Mouse (Mus musculus) CH12.LX (cell line): ENCODE measurements around the gene Myh2. TPM values are rescaled to one million over a fixed set of nuclear protein-coding genes. Genes with fewer than 3 reads are reported as not detected.

Experiments
- DNase-seq: peaks from one replicate; pipeline ENCODE4 v3.0.0-alpha.2; 2013; ENCODE audit errors: extremely low read depth
- H3K27ac ChIP-seq: 2 replicates; pipeline ENCODE4 v1.5.1; 2012; ENCODE audit warnings: low read depth, mild to moderate bottlenecking, control low read depth, moderate library complexity; ENCODE audit not compliant: insufficient read depth
- H3K27me3 ChIP-seq: replicated peaks from 2 replicates; pipeline ENCODE3; 2012; ENCODE audit warnings: inconsistent platforms
- H3K36me3 ChIP-seq, 2 experiments: replicated peaks in 1 of 2; 2 replicates each; pipeline versions ENCODE3 to v1.6.1; 2012; ENCODE audit warnings: inconsistent platforms in 1 of 2, low read length in 1 of 2, mild to moderate bottlenecking in 1 of 2, mixed read lengths in 1 of 2, moderate library complexity in 1 of 2; ENCODE audit not compliant: control insufficient read depth in 1 of 2, insufficient read depth in 1 of 2
- H3K4me1 ChIP-seq, 2 experiments: 2 replicates each; pipeline ENCODE4 v1.6.1; 2012; ENCODE audit warnings: inconsistent platforms in 1 of 2, moderate library complexity in 1 of 2; ENCODE audit not compliant: insufficient read depth in 2 of 2, control insufficient read depth in 1 of 2
- H3K4me2 ChIP-seq: 2 replicates; pipeline ENCODE4 v1.6.1; 2012; ENCODE audit warnings: low read depth, mild to moderate bottlenecking, control low read depth; ENCODE audit not compliant: poor library complexity, insufficient read depth, severe bottlenecking
- H3K4me3 ChIP-seq, 3 experiments: fragments of 150-350 bp in 1 of 3; sonication (generic) in 1 of 3; replicated peaks in 1 of 3; 2 replicates each; pipeline versions ENCODE3 to v1.5.1; 2011 to 2012; ENCODE audit warnings: low read depth in 2 of 3, low read length in 2 of 3, mild to moderate bottlenecking in 2 of 3, moderate library complexity in 2 of 3, control low read depth in 1 of 3, improper control_type of control experiment in 1 of 3, inconsistent platforms in 1 of 3, mixed read lengths in 1 of 3; ENCODE audit not compliant: poor library complexity in 1 of 3
- H3K79me2 ChIP-seq: replicated peaks from 2 replicates; pipeline ENCODE4 v1.6.1; 2012; ENCODE audit warnings: mild to moderate bottlenecking, moderate library complexity; ENCODE audit not compliant: control insufficient read depth, poor library complexity, insufficient read depth, severe bottlenecking; ENCODE audit errors: extremely low read depth
- H3K9ac ChIP-seq: 2 replicates; pipeline ENCODE4 v1.6.1; 2012; ENCODE audit warnings: low read depth, mild to moderate bottlenecking, control low read depth, moderate library complexity; ENCODE audit not compliant: insufficient read depth
- H3K9me3 ChIP-seq: replicated peaks from 2 replicates; pipeline ENCODE3; 2012; ENCODE audit warnings: low read length, inconsistent platforms, mixed read lengths
- BHLHE40 ChIP-seq: IDR thresholded peaks from 2 replicates; pipeline ENCODE4 v1.6.1; 2011; ENCODE audit warnings: mild to moderate bottlenecking, low read depth, low read length, improper control_type of control experiment
- CHD1 ChIP-seq: IDR thresholded peaks from 2 replicates; pipeline ENCODE4 v1.6.1; 2012; ENCODE audit warnings: low read depth, low read length, improper control_type of control experiment, inconsistent platforms
- CHD2 ChIP-seq: IDR thresholded peaks from 2 replicates; pipeline ENCODE4 v1.6.1; 2011; ENCODE audit warnings: low read length, improper control_type of control experiment
- CTCF ChIP-seq, 2 experiments: IDR thresholded peaks in 1 of 2; conservative IDR thresholded peaks in 1 of 2; 2 replicates each; pipeline ENCODE4 v1.5.1; 2011 to 2012; ENCODE audit warnings: low read depth in 2 of 2, low read length in 2 of 2, improper control_type of control experiment in 1 of 2, inconsistent platforms in 1 of 2, mild to moderate bottlenecking in 1 of 2, moderate library complexity in 1 of 2
- E2F4 ChIP-seq: IDR thresholded peaks from 2 replicates; pipeline ENCODE4 v1.6.1; 2011; ENCODE audit warnings: low read depth, low read length, improper control_type of control experiment; ENCODE audit not compliant: insufficient replicate concordance
- ELF1 ChIP-seq: IDR thresholded peaks from 2 replicates; pipeline ENCODE4 v1.6.1; 2014; ENCODE audit warnings: low read depth, mild to moderate bottlenecking, inconsistent platforms, low read length, improper control_type of control experiment
- EP300 ChIP-seq: IDR thresholded peaks from 2 replicates; pipeline ENCODE4 v1.6.1; 2011; ENCODE audit warnings: low read length, improper control_type of control experiment
- ETS1 ChIP-seq: conservative IDR thresholded peaks from 2 replicates; pipeline ENCODE4 v1.6.1; 2012; ENCODE audit warnings: low read depth, mild to moderate bottlenecking, inconsistent platforms, low read length, improper control_type of control experiment, moderate library complexity
- GABPA ChIP-seq: IDR thresholded peaks from 2 replicates; pipeline ENCODE4 v1.6.1; 2012; ENCODE audit warnings: low read depth, low read length, improper control_type of control experiment, inconsistent platforms; ENCODE audit not compliant: insufficient replicate concordance
- IRF4 ChIP-seq: IDR thresholded peaks from 2 replicates; pipeline ENCODE4 v1.6.1; 2014; ENCODE audit warnings: low read depth, mild to moderate bottlenecking, inconsistent platforms, low read length, improper control_type of control experiment
- JUN ChIP-seq: IDR thresholded peaks from 2 replicates; pipeline ENCODE4 v1.6.1; 2011; ENCODE audit warnings: low read depth, mild to moderate bottlenecking, low read length, improper control_type of control experiment, moderate library complexity; ENCODE audit not compliant: insufficient read depth
- JUND ChIP-seq: conservative IDR thresholded peaks from 2 replicates; pipeline ENCODE4 v1.6.1; 2011; ENCODE audit warnings: low read depth, low read length, improper control_type of control experiment
- KAT2A ChIP-seq: IDR thresholded peaks from 2 replicates; pipeline ENCODE4 v1.6.1; 2012; ENCODE audit warnings: low read length, improper control_type of control experiment, inconsistent platforms; ENCODE audit not compliant: insufficient replicate concordance
- MAFK ChIP-seq: IDR thresholded peaks from 2 replicates; pipeline ENCODE4 v1.6.1; 2011; ENCODE audit warnings: low read length, improper control_type of control experiment; ENCODE audit not compliant: insufficient replicate concordance
- MAX ChIP-seq: IDR thresholded peaks from 2 replicates; pipeline ENCODE4 v1.6.1; 2011; ENCODE audit warnings: low read length, improper control_type of control experiment
- MAZ ChIP-seq: IDR thresholded peaks from 2 replicates; pipeline ENCODE4 v1.6.1; 2012; ENCODE audit warnings: low read depth, mild to moderate bottlenecking, inconsistent platforms, low read length, improper control_type of control experiment, moderate library complexity
- MXI1 ChIP-seq: IDR thresholded peaks from 2 replicates; pipeline ENCODE4 v1.6.1; 2011; ENCODE audit warnings: mild to moderate bottlenecking, low read depth, low read length, improper control_type of control experiment
- MYC ChIP-seq: IDR thresholded peaks from 2 replicates; pipeline ENCODE4 v1.6.1; 2011; ENCODE audit warnings: low read depth, mild to moderate bottlenecking, improper control_type of control experiment, low read length
- NELFE ChIP-seq: IDR thresholded peaks from 2 replicates; pipeline ENCODE4 v1.6.1; 2011; ENCODE audit warnings: low read depth, low read length, improper control_type of control experiment
- NRF1 ChIP-seq: IDR thresholded peaks from 2 replicates; pipeline ENCODE4 v1.6.1; 2014; ENCODE audit warnings: low read depth, mild to moderate bottlenecking, inconsistent platforms, low read length, improper control_type of control experiment, moderate library complexity
- PAX5 ChIP-seq: IDR thresholded peaks from 2 replicates; pipeline ENCODE4 v1.6.1; 2012; ENCODE audit warnings: low read length, inconsistent platforms, mixed read lengths
- POLR2A ChIP-seq: IDR thresholded peaks from 2 replicates; pipeline ENCODE4 v1.6.1; 2011; ENCODE audit warnings: low read depth, mild to moderate bottlenecking, improper control_type of control experiment, low read length
- POLR2AphosphoS2 ChIP-seq: IDR thresholded peaks from 2 replicates; pipeline ENCODE4 v1.6.1; 2011; ENCODE audit warnings: low read depth, low read length, improper control_type of control experiment
- RCOR1 ChIP-seq: conservative IDR thresholded peaks from 2 replicates; pipeline ENCODE4 v1.6.1; 2012; ENCODE audit warnings: low read depth, mild to moderate bottlenecking, inconsistent platforms, low read length, improper control_type of control experiment
- SIN3A ChIP-seq: IDR thresholded peaks from 2 replicates; pipeline ENCODE4 v1.6.1; 2012; ENCODE audit warnings: low read length, improper control_type of control experiment, inconsistent platforms
- SMC3 ChIP-seq: IDR thresholded peaks from 2 replicates; pipeline ENCODE4 v1.6.1; 2011; ENCODE audit warnings: low read depth, low read length, improper control_type of control experiment
- TCF12 ChIP-seq: IDR thresholded peaks from 2 replicates; pipeline ENCODE4 v1.6.1; 2014; ENCODE audit warnings: low read depth, mild to moderate bottlenecking, inconsistent platforms, low read length, improper control_type of control experiment
- UBTF ChIP-seq: IDR thresholded peaks from 2 replicates; pipeline ENCODE4 v1.6.1; 2012; ENCODE audit warnings: low read depth, mild to moderate bottlenecking, inconsistent platforms, low read length, improper control_type of control experiment, moderate library complexity
- USF1 ChIP-seq: IDR thresholded peaks from 2 replicates; pipeline ENCODE4 v1.6.1; 2014; ENCODE audit warnings: low read depth, mild to moderate bottlenecking, inconsistent platforms, low read length, improper control_type of control experiment
- USF2 ChIP-seq: conservative IDR thresholded peaks from 2 replicates; pipeline ENCODE4 v1.6.1; 2011; ENCODE audit warnings: low read depth, low read length, improper control_type of control experiment
- ZC3H11A ChIP-seq: IDR thresholded peaks from 2 replicates; pipeline ENCODE4 v1.6.1; 2012; ENCODE audit warnings: low read depth, mild to moderate bottlenecking, inconsistent platforms, low read length, improper control_type of control experiment
- ZMIZ1 ChIP-seq: IDR thresholded peaks from 2 replicates; pipeline ENCODE4 v1.6.1; 2012; ENCODE audit warnings: low read depth, mild to moderate bottlenecking, inconsistent platforms, low read length, improper control_type of control experiment
- dilution Hi-C: fragments of 300-500 bp; cut with MboI; formaldehyde crosslinking; loops from 2 replicates; pipeline ENCODE4 v1.14.3; 2020; ENCODE audit warnings: low sequenced_read_pairs; ENCODE audit not compliant: extremely low pct_unique_long_range_greater_than_20kb, extremely low pct_ligation_motif_present
- in situ Hi-C: fragments of 300-500 bp; cut with MboI; formaldehyde crosslinking; loops from 3 replicates; pipeline ENCODE4 v1.14.3; 2019; ENCODE audit warnings: low sequenced_read_pairs, low pct_ligation_motif_present, low pct_unique_long_range_greater_than_20kb, mixed read lengths
- polyA plus RNA-seq: library from polyadenylated mRNA; unstranded; fragments of >175 nt; gene quantifications from 2 replicates; pipeline ENCODE4 v1.2.1, GENCODE M21; 2012; ENCODE audit warnings: low read depth; ENCODE audit not compliant: insufficient read length
- total RNA-seq, 2 experiments: library from RNA; depleted of rRNA; stranded (reverse); fragments of 300-350 nt in 1 of 2; fragments of >200 nt in 1 of 2; gene quantifications; 2 replicates each; pipeline ENCODE4 v1.2.3; 2012 to 2014

The Myh2 gene
- total and polyA plus RNA-seq, 3 experiments, result 0.04 to 0.08 TPM; not detected in 1

DNA sequence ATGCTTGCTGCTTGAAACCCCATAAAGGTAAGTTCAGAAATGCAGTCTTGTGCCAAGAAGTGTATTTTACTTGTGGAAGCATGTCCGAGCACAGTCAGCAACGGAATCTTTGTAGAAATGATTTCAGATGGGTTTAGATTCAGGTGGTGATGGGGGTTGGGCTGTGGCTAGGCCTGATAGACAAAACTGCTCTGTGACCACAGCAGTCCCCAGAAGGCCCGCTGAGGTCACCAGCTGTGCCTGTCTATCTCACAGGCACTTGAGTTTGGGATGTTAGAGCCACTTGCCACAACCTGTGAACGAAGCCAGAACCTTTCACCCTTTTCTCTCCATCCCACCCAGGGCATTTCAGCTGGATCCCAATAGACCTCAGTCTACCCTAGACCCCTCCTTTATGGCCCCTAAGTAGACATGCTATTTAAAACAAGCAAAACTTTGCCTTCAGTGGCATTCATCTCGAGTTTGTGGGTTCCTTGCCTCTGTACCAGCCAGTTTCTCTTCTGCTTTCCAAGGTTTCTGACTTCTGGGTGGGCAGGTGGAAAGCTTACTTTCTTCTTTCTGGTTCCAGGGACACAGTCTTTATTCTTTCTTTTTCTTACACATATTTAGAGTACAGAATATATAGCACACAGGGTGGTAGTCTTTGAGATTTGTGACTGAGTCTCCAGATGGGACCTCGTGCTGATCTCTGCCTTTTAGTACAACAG, 26.1 kb upstream of the Myh2 start (continued):
- TF ChIP-seq EP300, result peak; percentile 87
- no peak for TF ChIP-seq KAT2A
- TF ChIP-seq SMC3, result peak; percentile 28
- peak; percentile 85 for TF ChIP-seq POLR2A
- TF ChIP-seq MXI1, result peak; percentile 74
- TF ChIP-seq IRF4, result peak; percentile 81
- TF ChIP-seq PAX5, result no peak
- peak; percentile 32 for TF ChIP-seq JUN
- TF ChIP-seq NELFE, result no peak
- no peak; the same call in 1 of the 2 replicates for TF ChIP-seq JUND
- TF ChIP-seq MAX, result peak; percentile 69; the same call in 1 of the 2 replicates
- no peak for TF ChIP-seq NRF1
- TF ChIP-seq ZC3H11A, result no peak
- TF ChIP-seq USF1, result no peak
- TF ChIP-seq MYC, result peak; percentile 81
- TF ChIP-seq CHD1, result peak; percentile 97
- TF ChIP-seq MAZ, result peak; percentile 53

DNA sequence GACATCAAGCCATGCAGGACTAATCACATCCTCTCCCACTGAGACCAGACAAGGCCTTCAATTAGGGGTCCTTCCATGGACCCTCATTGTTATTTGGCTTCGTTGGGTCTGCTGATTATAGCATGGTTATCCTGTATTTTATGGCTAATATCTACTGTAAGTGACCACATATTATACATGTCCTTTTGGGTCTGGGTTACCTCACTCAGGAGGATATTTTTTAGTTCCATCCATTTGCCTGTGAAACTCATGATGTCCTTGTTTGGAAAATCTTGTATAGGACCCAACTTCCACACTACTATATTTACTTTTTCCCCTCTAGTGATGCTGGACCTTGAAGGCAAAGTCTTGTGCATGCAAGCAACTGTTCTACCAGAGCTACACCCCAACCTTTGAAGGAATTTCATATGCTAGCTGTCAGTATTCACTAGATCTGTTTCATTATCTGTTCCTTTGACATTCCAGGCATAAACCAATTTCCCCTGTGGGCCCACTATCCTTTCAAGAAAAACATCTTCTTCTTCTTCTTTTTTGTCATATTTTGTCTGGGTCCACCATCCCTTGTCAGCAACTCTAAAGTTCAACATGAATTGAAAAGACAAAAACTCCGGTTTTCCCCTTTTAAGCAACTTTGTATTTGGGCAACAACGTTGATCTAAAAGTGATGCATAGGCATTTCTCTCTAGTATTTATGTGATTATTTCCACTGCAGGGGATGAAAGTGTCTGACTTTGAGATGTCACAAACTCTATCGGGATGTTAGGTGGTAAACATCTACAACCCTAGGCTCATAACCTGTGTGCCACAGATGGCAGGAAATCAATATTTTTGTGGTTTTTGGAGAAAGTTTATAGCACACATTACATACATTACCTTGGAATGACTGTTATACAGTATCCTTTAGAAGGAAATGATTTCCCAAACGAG, 25.1 kb upstream of the Myh2 start:
- dilution Hi-C loops, result no loop called here
- H3K9me3 ChIP-seq, result no peaks in the 10 kb centered on the region
- H3K36me3 ChIP-seq, result peaks cover 15 to 32% of the 10 kb centered on the region in 2 experiments
- H3K4me3 ChIP-seq, result peak overlapping the region; percentile 3 to 67 (median 50)
- peak overlapping the region; percentile 50 for H3K27ac ChIP-seq
- H3K9ac ChIP-seq, result peak overlapping the region; percentile 74
- H3K4me2 ChIP-seq, result peak overlapping the region; percentile 70
- DNase-seq, result peak; percentile 52
- peaks cover 8% of the 10 kb centered on the region for H3K79me2 ChIP-seq
- H3K4me1 ChIP-seq, result peaks cover 11 to 63% of the 10 kb centered on the region in 2 experiments
- in situ Hi-C loops, result no loop called here
- no peaks in the 10 kb centered on the region for H3K27me3 ChIP-seq
- peak; percentile 79 for TF ChIP-seq ZMIZ1
- TF ChIP-seq POLR2A, result peak; percentile 18
- TF ChIP-seq PAX5, result no peak
- no peak for TF ChIP-seq GABPA
- peak; percentile 19; the same call in 1 of the 2 replicates for TF ChIP-seq USF2
- TF ChIP-seq ZC3H11A, result no peak
- TF ChIP-seq ELF1, result no peak
- TF ChIP-seq UBTF, result no peak; the same call in 1 of the 2 replicates
- peak; percentile 11; the same call in 1 of the 2 replicates for TF ChIP-seq SMC3
- TF ChIP-seq BHLHE40, result 0 out of 2 replicates have a peak, but pooled peaks have one; percentile 3
- peak; percentile 95 for TF ChIP-seq POLR2AphosphoS2
- 0 out of 2 replicates have a peak, but pooled peaks have one; percentile 43 for TF ChIP-seq KAT2A
- peak; percentile 5; the same call in 1 of the 2 replicates for TF ChIP-seq ETS1
- no peak for TF ChIP-seq TCF12
- TF ChIP-seq RCOR1, result peak; percentile 64; the same call in 1 of the 2 replicates
- TF ChIP-seq IRF4, result 0 out of 2 replicates have a peak, but pooled peaks have one; percentile 6
- 0 out of 2 replicates have a peak, but pooled peaks have one; percentile 42 for TF ChIP-seq E2F4
- no peak; the same call in 1 of the 2 replicates for TF ChIP-seq NELFE
- no peak for TF ChIP-seq CTCF (conservative IDR thresholded peaks at IDR 0.05 in 1 of 2, IDR thresholded peaks at IDR 0.05 in 1 of 2; ENCODE audit: low read depth in 2 of 2, low read length in 2 of 2)
- TF ChIP-seq SIN3A, result peak; percentile 53
- TF ChIP-seq MAX, result peak; percentile 33; the same call in 1 of the 2 replicates
- TF ChIP-seq MAFK, result peak; percentile 40; the same call in 1 of the 2 replicates
- TF ChIP-seq CHD2, result peak; percentile 55; the same call in 1 of the 2 replicates
